Mouse (Mus musculus) adrenal gland (tissue): ENCODE data around the gene Zmym3.

ENCODE experiments used
- intact Hi-C: fragments of 180-260 bp; cut with DNase I; formaldehyde crosslinking; loops from one replicate; pipeline ENCODE4 v1.15.1; 2025
- long read RNA-seq, 2 experiments: library from polyadenylated mRNA; unstranded; transcript quantifications; one replicate each; pipeline ENCODE4 v2.0.0; 2020; ENCODE audit warnings: borderline replicate concordance in 1 of 2; ENCODE audit not compliant: insufficient replicate concordance in 1 of 2

The Zmym3 gene
- long read RNA-seq, experiment 1, partial matches to known transcripts: 6 of 10 reads
- long read RNA-seq, experiment 1, other reads (novel, unspliced or antisense): 3 of 10 reads
- long read RNA-seq, experiment 2, partial matches to known transcripts: 6 of 9 reads
- long read RNA-seq, experiment 2, other reads (novel, unspliced or antisense): 1 of 9 reads

GRCm38 (mm10) chrX:101420700-101421095, at the start of gene Zmym3:
Zmym3 (minus strand) TSS chrX:101420849.
- intact Hi-C loops: no loop called here

DNA sequence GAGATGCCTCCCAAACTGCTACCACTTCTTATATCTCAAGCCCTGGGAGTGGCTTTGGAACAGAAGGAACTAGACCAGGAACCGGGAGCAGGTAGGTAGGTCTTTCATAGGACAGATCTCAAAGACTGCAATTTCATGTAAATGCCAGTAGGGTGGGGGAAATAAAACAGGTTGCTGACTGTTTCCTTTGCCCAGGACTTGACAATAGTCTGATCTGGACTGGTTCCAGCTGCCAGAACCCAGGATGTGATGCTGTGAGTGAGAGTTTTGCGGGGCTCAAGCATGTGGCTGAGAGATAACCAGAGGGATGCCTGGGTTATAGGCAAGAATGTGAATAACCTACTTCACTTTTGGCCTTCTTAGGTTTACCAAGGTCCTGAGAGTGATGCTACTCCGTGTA, 30.9 kb upstream of the Zmym3 start:
- intact Hi-C loops: no loop called here

GRCm38 (mm10) chrX:101451147-101451546, 30.5 kb upstream of the Zmym3 start:
- intact Hi-C loops: no loop called here

DNA sequence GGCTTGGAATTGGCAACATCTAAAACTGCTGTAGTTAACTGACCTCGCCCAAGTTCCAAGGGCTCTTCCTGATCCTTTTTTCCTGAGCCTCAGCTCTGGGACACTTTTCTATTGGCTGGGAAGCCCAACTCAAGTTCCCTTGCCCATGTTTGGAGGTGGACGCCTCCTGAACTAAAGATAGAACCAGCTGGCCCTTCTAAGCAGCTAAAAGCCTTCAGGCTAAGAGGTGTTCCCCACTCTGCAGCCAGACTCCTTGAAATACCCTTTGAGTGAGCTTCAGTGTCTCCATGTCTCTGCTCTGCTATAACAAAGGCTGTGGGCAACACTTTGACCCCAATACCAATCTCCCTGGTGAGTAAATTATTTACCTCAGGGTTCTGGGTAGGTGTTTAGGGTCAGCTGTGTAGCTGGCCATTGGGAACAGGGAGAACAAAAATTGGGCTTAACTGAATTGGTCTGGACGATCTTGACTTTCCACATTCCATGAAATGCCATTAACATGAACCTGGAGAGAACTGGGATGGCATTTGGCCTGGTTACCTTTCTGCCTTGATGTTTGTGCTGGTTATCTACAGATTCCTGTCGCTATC, 28.3 kb upstream of the Zmym3 start, which contains the start of gene Itgb1bp2:
Gene Itgb1bp2, plus strand, starts transcription at position 203 of the 590 bp plus-strand sequence.
- intact Hi-C loops: no loop called here

DNA sequence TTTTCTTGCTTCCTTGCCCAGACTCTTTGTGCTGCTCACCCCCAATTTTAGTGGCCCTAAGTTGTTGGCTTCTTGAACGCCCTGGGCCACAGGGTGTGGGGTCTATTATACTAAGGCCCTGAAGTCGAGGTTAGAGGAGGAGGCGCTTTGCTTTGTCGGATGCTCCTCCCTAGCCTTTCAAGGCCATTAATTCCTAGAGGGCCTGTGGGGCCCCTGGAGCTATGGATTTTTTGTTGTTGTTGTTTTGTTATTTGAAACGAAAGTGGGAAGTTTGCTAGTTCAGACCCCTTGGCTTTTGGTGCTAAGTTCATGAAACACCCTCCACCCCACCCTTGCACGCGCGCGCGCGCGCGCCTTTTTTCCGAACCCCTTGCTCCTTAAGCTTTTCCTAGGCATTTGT, 9.3 kb upstream of the Zmym3 start:
- intact Hi-C loops: loop anchor here (5.0 kb wide), 1 partner anchor 42 kb away; no protein-coding TSS in a partner anchor

GRCm38 (mm10) chrX:101429142-101429949, 8.7 kb upstream of the Zmym3 start, which contains the start of gene Nono:
Nono (plus strand) TSS chrX:101429318.
- intact Hi-C loops: no loop called here

- intact Hi-C loops: no loop called here
Observed at GRCm38 (mm10) chrX:101428785-101429141, 8.1 kb upstream of the Zmym3 start.

DNA sequence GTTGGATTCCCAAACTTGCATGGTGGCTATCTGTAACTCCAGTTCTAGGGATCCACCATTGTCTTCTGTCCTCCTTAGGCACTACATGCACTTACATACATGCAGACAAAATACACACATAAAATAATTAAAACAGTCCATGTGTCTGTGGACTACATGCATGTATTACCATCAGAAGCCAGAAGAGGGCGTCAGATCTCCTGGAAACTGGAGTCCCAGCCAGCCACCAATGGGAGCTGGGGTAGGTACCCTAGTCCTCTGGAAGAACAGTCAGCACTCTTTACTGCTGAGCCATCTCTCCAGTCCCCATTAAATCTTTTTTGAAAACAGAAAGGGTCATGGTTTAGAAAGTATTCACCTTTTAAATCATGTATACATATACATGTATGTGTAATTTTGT, 7.1 kb upstream of the Zmym3 start:
- intact Hi-C loops: no loop called here

GRCm38 (mm10) chrX:101423462-101423861, 2.8 kb upstream of the Zmym3 start:
- intact Hi-C loops: no loop called here

DNA sequence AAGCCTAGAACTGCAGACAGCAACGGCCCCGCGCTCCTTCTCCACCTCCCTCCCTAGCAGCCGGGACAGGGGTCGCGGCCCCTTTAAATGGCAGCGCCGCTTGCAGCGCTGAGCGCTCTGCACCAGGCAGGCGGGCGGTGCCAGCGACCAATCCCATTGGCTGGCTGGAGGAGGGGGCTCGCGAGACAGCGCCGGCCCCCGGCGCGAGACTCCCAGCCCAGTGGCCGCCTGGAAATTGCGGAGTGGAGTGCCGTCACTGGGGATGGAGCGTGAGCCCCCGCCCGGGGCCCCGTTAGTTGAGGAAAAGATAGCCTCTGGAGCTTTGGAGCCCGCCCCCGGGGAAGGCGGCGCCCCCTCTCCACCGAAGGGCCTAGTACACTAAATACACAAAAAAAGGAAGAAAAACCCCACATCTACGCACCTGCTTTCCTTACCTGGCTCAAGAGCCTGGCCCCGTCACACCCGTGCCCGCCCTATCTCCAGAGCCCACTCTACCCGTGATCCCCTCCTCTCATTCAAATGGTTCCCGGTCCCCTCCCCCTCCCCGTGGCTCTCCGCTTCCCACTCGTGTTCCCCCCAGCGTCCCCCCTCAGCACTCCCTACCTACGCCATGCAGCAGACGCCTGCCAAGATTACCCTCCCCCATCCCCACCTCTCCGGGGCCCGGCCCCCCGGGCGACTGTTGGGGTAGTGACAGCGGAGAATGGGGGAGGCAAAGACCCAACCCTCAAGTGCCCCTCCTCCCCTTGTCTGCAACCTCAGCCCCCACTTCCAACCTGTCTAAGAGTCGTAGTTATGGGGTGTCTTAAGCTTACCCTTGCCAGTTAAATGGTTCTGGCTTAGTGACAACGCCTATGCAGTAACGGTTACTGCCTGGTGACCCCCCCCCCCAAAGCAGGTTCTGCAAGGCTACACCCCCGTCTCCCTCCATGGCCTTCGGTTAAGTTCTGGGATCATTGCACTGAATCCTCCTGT, 637 bp downstream of the Zmym3 start:
- intact Hi-C loops: no loop called here

- intact Hi-C loops: no loop called here
Observed at GRCm38 (mm10) chrX:101418946-101419724, 1.5 kb downstream of the Zmym3 start.

GRCm38 (mm10) chrX:101396459-101396858, 24.2 kb downstream of the Zmym3 start:
- intact Hi-C loops: no loop called here

- intact Hi-C loops: no loop called here
Observed at GRCm38 (mm10) chrX:101394341-101394740, 26.3 kb downstream of the Zmym3 start.

DNA sequence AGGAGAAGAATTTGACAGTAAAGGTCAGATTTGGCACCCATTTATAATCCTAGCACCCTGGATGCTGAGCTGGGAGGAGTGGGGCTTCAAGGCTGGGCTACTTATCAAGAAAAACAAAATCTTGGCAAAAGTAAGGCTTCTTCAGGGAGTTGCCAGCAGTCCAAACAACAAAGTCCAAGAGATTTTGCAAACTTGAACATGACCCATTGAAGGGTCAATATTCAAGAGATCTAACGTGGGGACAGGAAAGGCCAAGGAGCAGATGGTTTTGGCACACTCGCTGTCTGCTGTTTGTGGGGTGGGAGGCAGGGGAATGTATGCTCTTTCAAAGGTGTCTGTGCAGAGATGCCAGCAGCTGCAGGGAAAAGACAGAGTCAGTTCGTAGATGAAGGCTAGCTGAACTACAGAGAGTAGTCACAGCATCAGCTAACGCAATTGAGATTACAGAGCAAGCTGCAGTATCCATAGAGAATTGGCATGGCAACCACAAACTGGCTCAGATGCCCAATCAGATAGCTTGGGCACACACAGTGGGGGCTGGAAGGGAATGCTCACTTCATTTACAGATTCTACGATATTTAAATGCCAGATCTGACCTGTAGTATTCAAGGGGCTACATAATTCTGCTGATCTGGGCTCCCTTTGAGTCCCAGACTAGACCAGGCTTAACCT, 31.6 kb downstream of the Zmym3 start:
- intact Hi-C loops: no loop called here

DNA sequence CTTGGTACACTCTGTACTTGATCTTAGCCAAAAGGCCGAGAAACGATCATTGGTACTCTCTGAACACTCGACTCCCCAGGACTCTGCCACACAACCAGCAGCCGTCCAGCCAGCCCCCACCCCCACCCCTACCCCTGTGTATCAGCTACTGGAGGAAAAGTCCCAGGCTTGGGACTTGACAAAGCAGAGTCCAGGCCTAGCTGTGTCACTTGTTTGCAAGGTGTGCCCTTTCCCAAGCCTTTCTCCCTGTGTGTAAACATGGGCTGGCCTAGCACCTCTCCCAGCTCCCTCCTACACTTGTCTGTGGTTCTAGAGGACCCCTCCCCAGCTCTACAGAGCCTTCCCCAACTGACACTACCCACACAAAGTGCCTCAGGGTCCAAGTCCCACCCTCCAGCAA, 34.4 kb downstream of the Zmym3 start:
- intact Hi-C loops: no loop called here

DNA sequence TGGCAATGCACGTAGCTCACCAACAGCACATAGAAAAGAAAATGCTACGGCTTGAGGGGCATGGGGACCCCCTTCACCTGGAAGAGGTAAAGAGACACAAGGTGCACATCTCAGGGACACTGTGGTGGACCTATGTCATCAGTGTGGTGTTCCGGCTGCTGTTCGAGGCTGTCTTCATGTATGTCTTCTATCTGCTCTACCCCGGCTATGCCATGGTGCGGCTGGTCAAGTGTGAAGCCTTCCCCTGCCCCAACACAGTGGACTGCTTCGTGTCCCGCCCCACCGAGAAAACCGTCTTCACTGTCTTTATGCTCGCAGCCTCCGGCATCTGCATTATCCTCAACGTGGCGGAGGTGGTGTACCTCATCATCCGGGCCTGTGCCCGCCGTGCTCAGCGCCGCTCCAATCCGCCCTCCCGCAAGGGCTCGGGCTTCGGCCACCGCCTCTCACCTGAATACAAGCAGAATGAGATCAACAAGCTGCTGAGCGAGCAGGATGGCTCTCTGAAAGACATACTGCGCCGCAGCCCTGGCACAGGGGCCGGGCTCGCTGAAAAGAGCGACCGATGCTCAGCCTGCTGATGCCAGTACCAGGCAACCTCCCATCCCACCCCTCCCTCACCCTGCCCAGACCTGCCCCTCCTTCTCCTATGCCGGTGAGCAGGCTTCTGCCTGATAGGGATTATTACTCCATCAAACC, 36.1 kb downstream of the Zmym3 start:
- intact Hi-C loops: no loop called here

- intact Hi-C loops: no loop called here
Observed at GRCm38 (mm10) chrX:101383455-101383854, 37.2 kb downstream of the Zmym3 start.

DNA sequence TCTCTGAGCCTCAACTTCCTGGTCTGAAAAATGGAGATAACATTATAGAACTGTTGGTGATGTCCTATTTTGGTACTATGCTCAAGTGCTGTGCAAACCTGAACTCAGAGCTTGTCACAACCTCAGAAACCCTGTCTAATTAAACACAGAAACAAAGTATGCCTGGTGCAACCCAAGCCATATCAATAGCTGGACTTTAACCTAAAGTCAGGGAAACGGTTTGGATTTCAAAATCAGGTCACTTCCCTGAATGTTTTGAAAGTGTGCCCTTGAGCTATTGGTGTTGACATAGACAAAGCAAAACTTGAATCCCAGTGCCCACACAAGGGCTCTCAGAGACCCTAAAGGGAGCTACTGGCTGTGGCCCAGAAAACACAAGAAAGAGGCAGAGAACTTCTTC, 40.9 kb downstream of the Zmym3 start:
- intact Hi-C loops: no loop called here

GRCm38 (mm10) chrX:101377076-101377475, 43.6 kb downstream of the Zmym3 start:
- intact Hi-C loops: no loop called here
